Mouse (Mus musculus) limb, embryonic 14.5 days (tissue): ENCODE results near the gene Abca2. TPM values are rescaled to one million over a fixed set of nuclear protein-coding genes. Genes with fewer than 3 reads are reported as not detected.

Experiments used
- ATAC-seq: fragments of 200-750 bp; cut with Nextera tagmentation; 2 replicates; pipeline ENCODE4 v1.8.0; 2017; ENCODE audit warnings: low read depth, moderate number of reproducible peaks, moderate TSS enrichment; ENCODE audit not compliant: low FRiP score
- DNase-seq: peaks from one replicate; pipeline ENCODE4 v3.0.0-alpha.2; 2015; ENCODE audit warnings: low spot score
- H3K27ac ChIP-seq: fragments of 300-500 bp; sonication (generic); replicated peaks from 2 replicates; pipeline ENCODE4 v1.5.1; 2014; ENCODE audit warnings: low read depth, mild to moderate bottlenecking, low read length, moderate library complexity, mixed read lengths
- H3K27me3 ChIP-seq: fragments of 300-500 bp; sonication (generic); 2 replicates; pipeline ENCODE4 v1.6.1; 2014; ENCODE audit warnings: low read length, mixed read lengths; ENCODE audit not compliant: control insufficient read depth, insufficient read depth
- H3K36me3 ChIP-seq: fragments of 300-500 bp; sonication (generic); 2 replicates; pipeline ENCODE4 v1.6.1; 2014; ENCODE audit warnings: mild to moderate bottlenecking, low read length, moderate library complexity, mixed read lengths; ENCODE audit not compliant: control insufficient read depth, insufficient read depth
- H3K4me1 ChIP-seq: fragments of 300-500 bp; sonication (generic); 2 replicates; pipeline ENCODE4 v1.6.1; 2014; ENCODE audit warnings: antibody characterized with exemption, low read length, mixed read lengths; ENCODE audit not compliant: control insufficient read depth, insufficient read depth
- H3K4me2 ChIP-seq: fragments of 300-500 bp; sonication (generic); replicated peaks from 2 replicates; pipeline ENCODE4 v1.6.1; 2014; ENCODE audit warnings: low read depth, mild to moderate bottlenecking, low read length, moderate library complexity; ENCODE audit not compliant: severe bottlenecking
- H3K4me3 ChIP-seq: fragments of 300-500 bp; sonication (generic); replicated peaks from 2 replicates; pipeline ENCODE4 v1.5.1; 2014; ENCODE audit warnings: low read length
- H3K9ac ChIP-seq: fragments of 300-500 bp; sonication (generic); 2 replicates; pipeline ENCODE4 v1.6.1; 2014; ENCODE audit warnings: mild to moderate bottlenecking, low read depth, low read length, moderate library complexity; ENCODE audit not compliant: severe bottlenecking
- H3K9me3 ChIP-seq: fragments of 300-500 bp; sonication (generic); 2 replicates; pipeline ENCODE4 v1.6.1; 2016; ENCODE audit warnings: low read length; ENCODE audit not compliant: control insufficient read depth
- POLR2A ChIP-seq: fragments of 200-500 bp; IDR thresholded peaks from 2 replicates; pipeline ENCODE4 v1.8.0; 2012; ENCODE audit warnings: inconsistent platforms, mild to moderate bottlenecking, moderate library complexity, borderline replicate concordance; ENCODE audit not compliant: insufficient read depth, insufficient read length; ENCODE audit errors: extremely low read depth
- WGBS: fragments of 180-500 bp; shearing (Covaris S2); extraction: QIAGEN DNeasy Blood & Tissue Kit; methylation state at CpG from one replicate; pipeline ENCODE4 v1.1.7; 2014; 5-methylcytosine and 5-hydroxymethylcytosine counted together
- polyA plus RNA-seq, 2 experiments: library from polyadenylated mRNA; depleted of rRNA in 1 of 2; stranded (reverse) in 1 of 2; unstranded in 1 of 2; fragments of >200 nt; fragmentation: Nextera tagmentation in 1 of 2; extraction: Ambion mirVana in 1 of 2; gene quantifications; 2 replicates each; pipeline versions ENCODE4 v1.2.1 to v1.2.3; 2012 to 2014

The Abca2 gene
- polyA plus RNA-seq, 2 experiments = 5.9 to 15.3 TPM

GRCm38 (mm10) chr2:25463630-25464029, 35.1 kb downstream of the Abca2 start:
- Histone ChIP-seq H3K27me3 (no peaks in the 10 kb centered on the region), H3K27ac (no peak overlapping the region), H3K9ac (no peak overlapping the region), H3K9me3 (no peaks in the 10 kb centered on the region), H3K4me1 (peaks cover 17% of the 10 kb centered on the region), H3K4me3 (no peak overlapping the region), H3K4me2 (no peak overlapping the region), H3K36me3 (no peaks in the 10 kb centered on the region)
- DNase-seq = no peak
- ATAC-seq = no peak
- 89% methylated on average over 3 of the region's 3 CpGs for WGBS
- no peak for TF ChIP-seq POLR2A

- Histone ChIP-seq H3K9me3 (no peaks in the 10 kb centered on the region), H3K4me3 (no peak overlapping the region), H3K27me3 (no peaks in the 10 kb centered on the region), H3K27ac (no peak overlapping the region), H3K4me2 (no peak overlapping the region), H3K9ac (no peak overlapping the region), H3K36me3 (no peaks in the 10 kb centered on the region), H3K4me1 (peaks cover 12% of the 10 kb centered on the region; the same call in 1 of the 2 replicates)
- no peak for ATAC-seq
- TF ChIP-seq POLR2A = no peak
- DNase-seq = no peak
- WGBS = 90% methylated on average over 2 of the region's 2 CpGs
These were observed 36.8 kb downstream of the Abca2 start for GRCm38 (mm10) chr2:25465256-25465655.

DNA sequence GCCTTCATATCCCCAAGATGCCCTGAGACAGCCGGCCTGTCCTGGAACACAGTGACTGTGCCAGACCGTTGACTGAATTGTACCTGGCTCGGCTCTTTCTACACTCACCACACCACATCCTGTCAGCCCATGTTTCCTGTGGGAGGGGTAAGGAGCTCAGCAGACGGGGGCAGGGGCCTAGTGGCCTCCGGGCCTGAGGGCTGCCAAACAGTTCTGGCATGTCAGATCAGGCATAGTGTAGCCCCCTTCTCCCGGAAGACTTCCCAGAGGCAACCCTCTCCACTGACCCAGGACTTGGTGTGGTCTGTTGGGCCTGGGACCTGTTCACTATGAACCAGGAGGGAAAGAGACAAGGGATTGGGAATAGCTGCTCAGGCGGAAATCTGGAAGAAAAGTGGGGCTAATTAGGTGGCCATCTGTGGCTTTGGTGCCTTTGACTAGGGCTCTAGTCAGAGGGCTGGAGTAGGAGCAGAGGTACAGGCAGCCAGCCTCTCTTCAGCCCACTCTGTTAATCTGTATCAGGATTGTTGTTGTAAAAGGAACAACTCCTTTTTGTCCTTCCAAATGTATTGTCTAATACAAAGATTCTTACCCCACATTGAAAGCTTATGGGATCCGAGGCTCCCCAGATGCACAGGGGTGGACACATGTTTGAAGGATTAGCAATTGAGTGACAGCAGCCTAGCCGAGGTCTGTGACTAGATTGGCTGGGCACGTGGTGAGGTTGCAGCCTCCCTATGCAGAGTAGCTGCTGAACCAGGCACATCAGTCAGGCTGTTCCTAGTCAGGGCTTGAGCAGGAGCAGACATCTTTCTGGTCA, 37.5 kb downstream of the Abca2 start:
- no peak overlapping the region for H3K27ac ChIP-seq
- no peak for TF ChIP-seq POLR2A
- H3K4me2 ChIP-seq = no peak overlapping the region
- no peaks in the 10 kb centered on the region for H3K9me3 ChIP-seq
- H3K36me3 ChIP-seq = no peaks in the 10 kb centered on the region
- no peak overlapping the region for H3K9ac ChIP-seq
- no peak overlapping the region for H3K4me3 ChIP-seq
- DNase-seq (no peak), ATAC-seq (no peak)
- no peaks in the 10 kb centered on the region for H3K27me3 ChIP-seq
- peaks cover 12% of the 10 kb centered on the region; the same call in 1 of the 2 replicates for H3K4me1 ChIP-seq
- 41% methylated on average over 10 of the region's 10 CpGs for WGBS

DNA sequence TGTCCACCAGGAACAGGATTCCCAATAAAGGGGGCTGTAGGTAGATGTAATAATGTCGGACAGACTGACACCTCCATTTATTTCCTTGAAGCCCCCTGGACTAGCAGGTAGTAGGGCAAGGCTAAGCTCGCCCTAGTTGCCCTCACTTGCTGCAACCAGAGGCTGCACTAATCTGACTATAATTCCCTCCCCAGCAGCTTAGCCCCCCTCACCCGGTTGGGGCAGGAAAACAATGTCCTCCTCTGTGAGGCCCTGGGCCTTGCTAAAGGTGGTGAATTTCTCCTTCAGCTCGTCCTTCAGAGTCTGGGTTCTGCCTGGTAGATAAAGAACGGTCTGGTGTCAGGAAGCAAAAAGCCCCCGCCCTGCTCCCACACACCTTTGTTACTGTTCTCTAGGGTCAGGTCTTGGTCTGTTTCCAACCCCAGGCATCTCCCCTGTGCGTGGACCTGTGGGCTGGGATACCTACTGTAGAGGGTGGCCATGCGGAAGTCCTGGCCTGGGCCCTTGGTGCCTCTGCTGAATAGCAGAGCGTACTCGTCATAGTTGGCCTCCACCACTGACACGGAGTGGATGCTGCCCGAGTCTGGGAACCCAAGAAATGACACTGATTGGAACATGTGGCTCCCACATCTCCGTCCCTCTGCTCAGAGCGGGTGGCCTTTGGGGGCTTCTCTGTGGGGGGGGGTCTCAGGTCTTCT, 39.3 kb downstream of the Abca2 start:
- Histone ChIP-seq H3K4me1 (peaks cover 9% of the 10 kb centered on the region; the same call in 1 of the 2 replicates), H3K36me3 (no peaks in the 10 kb centered on the region), H3K9ac (no peak overlapping the region), H3K9me3 (no peaks in the 10 kb centered on the region), H3K27me3 (no peaks in the 10 kb centered on the region), H3K4me3 (no peak overlapping the region), H3K27ac (no peak overlapping the region), H3K4me2 (no peak overlapping the region)
- ATAC-seq (no peak), DNase-seq (no peak)
- WGBS = 77% methylated on average over 14 of the region's 14 CpGs
- no peak for TF ChIP-seq POLR2A

- Histone ChIP-seq H3K9me3 (no peaks in the 10 kb centered on the region), H3K27me3 (no peaks in the 10 kb centered on the region), H3K9ac (no peak overlapping the region), H3K4me1 (peaks cover 9% of the 10 kb centered on the region; the same call in 1 of the 2 replicates), H3K27ac (no peak overlapping the region), H3K36me3 (no peaks in the 10 kb centered on the region), H3K4me3 (no peak overlapping the region), H3K4me2 (no peak overlapping the region)
- WGBS = 60% methylated on average over 10 of the region's 10 CpGs
- DNase-seq (peak; percentile 10), ATAC-seq (no peak)
- TF ChIP-seq POLR2A = no peak
These were observed 40.7 kb downstream of the Abca2 start for GRCm38 (mm10) chr2:25468962-25469915.
